Mouse (Mus musculus): ENCODE data around the gene Defb29. TPM values are rescaled to one million over a fixed set of nuclear protein-coding genes. Genes with fewer than 3 reads are reported as not detected.

The Defb29 gene
- not detected in 2 replicates for polyA plus RNA-seq (2015; fragmentation: Nextera tagmentation; extraction: Ambion mirVana)

- DNase-seq = no peak
- H3K4me2 ChIP-seq = no peak within 1 kb of the TSS
Measured at GRCm38 (mm10) chr2:152539944-152540710, at the start of gene Defb29. Defb29 (minus strand) TSS chr2:152540098.

GRCm38 (mm10) chr2:152589021-152589420 is 49.1 kb upstream of the Defb29 start:
- H3K4me2 ChIP-seq = no peak overlapping the region
- ATAC-seq (ENCODE audit: low read depth) = no peak
- no peak for DNase-seq
- WGBS (ENCODE audit: insufficient replicate concordance) = 53% methylated on average over 6 of the region's 6 CpGs
- no peaks in the 10 kb centered on the region for H3K4me1 ChIP-seq (replicated peaks)
- H3K36me3 ChIP-seq = no peaks in the 10 kb centered on the region
- no peaks in the 10 kb centered on the region for H3K9me3 ChIP-seq (replicated peaks)
- no peak overlapping the region for H3K27ac ChIP-seq
- no peak overlapping the region for H3K9ac ChIP-seq
- H3K27me3 ChIP-seq = no peaks in the 10 kb centered on the region
- H3K4me3 ChIP-seq (replicated peaks) = no peak overlapping the region

More at GRCm38 (mm10) chr2:152539944-152540710, at the start of gene Defb29:
- H3K9ac ChIP-seq = no peak within 1 kb of the TSS
- H3K4me1 ChIP-seq (replicated peaks) = no peaks in the 10 kb centered on the region
- H3K36me3 ChIP-seq = no peaks in the 10 kb centered on the region
- H3K27ac ChIP-seq = no peak within 1 kb of the TSS
- 46% methylated on average over 13 of the region's 13 CpGs for WGBS (ENCODE audit: insufficient replicate concordance)
- no peak for ATAC-seq (ENCODE audit: low read depth)
- no peaks in the 10 kb centered on the region for H3K27me3 ChIP-seq
- H3K4me3 ChIP-seq (replicated peaks) = no peak within 1 kb of the TSS
- H3K9me3 ChIP-seq (replicated peaks) = no peaks in the 10 kb centered on the region

GRCm38 (mm10) chr2:152588450-152588849 is 48.6 kb upstream of the Defb29 start:
- Histone ChIP-seq H3K27ac (no peak overlapping the region), H3K4me2 (no peak overlapping the region), H3K4me3 (replicated peaks) (no peak overlapping the region), H3K4me1 (replicated peaks) (no peaks in the 10 kb centered on the region), H3K9me3 (replicated peaks) (no peaks in the 10 kb centered on the region), H3K36me3 (no peaks in the 10 kb centered on the region), H3K27me3 (no peaks in the 10 kb centered on the region), H3K9ac (no peak overlapping the region)
- DNase-seq (no peak), ATAC-seq (ENCODE audit: low read depth) (no peak)
- 35% methylated on average over 2 of the region's 2 CpGs for WGBS (ENCODE audit: insufficient replicate concordance)

- no peaks in the 10 kb centered on the region for H3K9me3 ChIP-seq (replicated peaks)
- no peak overlapping the region for H3K4me2 ChIP-seq
- no peak overlapping the region for H3K9ac ChIP-seq
- no peaks in the 10 kb centered on the region for H3K36me3 ChIP-seq
- no peaks in the 10 kb centered on the region for H3K27me3 ChIP-seq
- WGBS (ENCODE audit: insufficient replicate concordance) = 55% methylated on average over 4 of the region's 4 CpGs
- no peaks in the 10 kb centered on the region for H3K4me1 ChIP-seq (replicated peaks)
- no peak overlapping the region for H3K4me3 ChIP-seq (replicated peaks)
- ATAC-seq (ENCODE audit: low read depth) = no peak
- DNase-seq = no peak
- no peak overlapping the region for H3K27ac ChIP-seq
Measured at GRCm38 (mm10) chr2:152586926-152587560, 47.1 kb upstream of the Defb29 start.

GRCm38 (mm10) chr2:152580612-152581011 is 40.7 kb upstream of the Defb29 start:
- no peaks in the 10 kb centered on the region for H3K27me3 ChIP-seq
- H3K9ac ChIP-seq = no peak overlapping the region
- no peak for DNase-seq
- H3K27ac ChIP-seq = no peak overlapping the region
- no peaks in the 10 kb centered on the region for H3K36me3 ChIP-seq
- WGBS (ENCODE audit: insufficient replicate concordance) = 59% methylated on average over 11 of the region's 11 CpGs
- ATAC-seq (ENCODE audit: low read depth) = no peak
- H3K4me3 ChIP-seq (replicated peaks) = no peak overlapping the region
- H3K4me2 ChIP-seq = no peak overlapping the region
- H3K4me1 ChIP-seq (replicated peaks) = no peaks in the 10 kb centered on the region
- no peaks in the 10 kb centered on the region for H3K9me3 ChIP-seq (replicated peaks)

GRCm38 (mm10) chr2:152580107-152580506 is 40.2 kb upstream of the Defb29 start, which contains the start of gene Defb19:
Defb19 (minus strand) TSS chr2:152580312.
- WGBS (ENCODE audit: insufficient replicate concordance) = 55% methylated on average over 7 of the region's 7 CpGs

GRCm38 (mm10) chr2:152573484-152573883 is 33.6 kb upstream of the Defb29 start:
- ATAC-seq (ENCODE audit: low read depth) (no peak), DNase-seq (no peak)
- Histone ChIP-seq H3K4me1 (replicated peaks) (no peaks in the 10 kb centered on the region), H3K27ac (no peak overlapping the region), H3K36me3 (no peaks in the 10 kb centered on the region), H3K4me3 (replicated peaks) (no peak overlapping the region), H3K4me2 (no peak overlapping the region), H3K9me3 (replicated peaks) (no peaks in the 10 kb centered on the region), H3K27me3 (no peaks in the 10 kb centered on the region), H3K9ac (no peak overlapping the region)
- 68% methylated on average over 8 of the region's 8 CpGs for WGBS (ENCODE audit: insufficient replicate concordance)

More at GRCm38 (mm10) chr2:152580107-152580506, 40.2 kb upstream of the Defb29 start, which contains the start of gene Defb19:
- ATAC-seq (ENCODE audit: low read depth) (no peak), DNase-seq (no peak)
- Histone ChIP-seq H3K4me1 (replicated peaks) (no peaks in the 10 kb centered on the region), H3K4me3 (replicated peaks) (no peak within 1 kb of the TSS), H3K36me3 (no peaks in the 10 kb centered on the region), H3K27ac (no peak within 1 kb of the TSS), H3K9ac (no peak within 1 kb of the TSS), H3K9me3 (replicated peaks) (no peaks in the 10 kb centered on the region), H3K27me3 (no peaks in the 10 kb centered on the region), H3K4me2 (no peak within 1 kb of the TSS)

GRCm38 (mm10) chr2:152572114-152572794 is 32.4 kb upstream of the Defb29 start, which contains the start of gene Defb21:
Defb21 (plus strand) TSS chr2:152572744.
- ATAC-seq (ENCODE audit: low read depth) (no peak), DNase-seq (no peak)
- no peak within 1 kb of the TSS for H3K4me2 ChIP-seq
- no peaks in the 10 kb centered on the region for H3K36me3 ChIP-seq
- H3K27ac ChIP-seq = no peak within 1 kb of the TSS
- no peaks in the 10 kb centered on the region for H3K4me1 ChIP-seq (replicated peaks)
- WGBS (ENCODE audit: insufficient replicate concordance) = 45% methylated on average over 11 of the region's 11 CpGs
- no peaks in the 10 kb centered on the region for H3K9me3 ChIP-seq (replicated peaks)
- H3K9ac ChIP-seq = no peak within 1 kb of the TSS
- no peaks in the 10 kb centered on the region for H3K27me3 ChIP-seq
- H3K4me3 ChIP-seq (replicated peaks) = no peak within 1 kb of the TSS

- H3K4me3 ChIP-seq (replicated peaks) = no peak overlapping the region
- H3K27me3 ChIP-seq = no peaks in the 10 kb centered on the region
- ATAC-seq (ENCODE audit: low read depth) = no peak
- H3K9ac ChIP-seq = no peak overlapping the region
- no peak overlapping the region for H3K27ac ChIP-seq
- no peaks in the 10 kb centered on the region for H3K36me3 ChIP-seq
- 45% methylated on average over 6 of the region's 6 CpGs for WGBS (ENCODE audit: insufficient replicate concordance)
- H3K4me1 ChIP-seq (replicated peaks) = no peaks in the 10 kb centered on the region
- no peaks in the 10 kb centered on the region for H3K9me3 ChIP-seq (replicated peaks)
- DNase-seq = no peak
- no peak overlapping the region for H3K4me2 ChIP-seq
Measured at GRCm38 (mm10) chr2:152570313-152570712, 30.4 kb upstream of the Defb29 start.

GRCm38 (mm10) chr2:152569881-152570280 is 30.0 kb upstream of the Defb29 start:
- H3K27me3 ChIP-seq = no peaks in the 10 kb centered on the region
- 60% methylated on average over 4 of the region's 4 CpGs for WGBS (ENCODE audit: insufficient replicate concordance)
- H3K4me2 ChIP-seq = no peak overlapping the region
- H3K36me3 ChIP-seq = no peaks in the 10 kb centered on the region
- no peak for DNase-seq
- no peak overlapping the region for H3K4me3 ChIP-seq (replicated peaks)
- H3K9ac ChIP-seq = no peak overlapping the region
- H3K27ac ChIP-seq = no peak overlapping the region
- H3K4me1 ChIP-seq (replicated peaks) = no peaks in the 10 kb centered on the region
- H3K9me3 ChIP-seq (replicated peaks) = no peaks in the 10 kb centered on the region
- ATAC-seq (ENCODE audit: low read depth) = no peak

GRCm38 (mm10) chr2:152569038-152569437 is 29.1 kb upstream of the Defb29 start, which contains the start of gene Gm17416:
Gm17416 (plus strand) TSS chr2:152569338.
- H3K9me3 ChIP-seq (replicated peaks) = no peaks in the 10 kb centered on the region
- H3K4me3 ChIP-seq (replicated peaks) = no peak within 1 kb of the TSS
- no peak within 1 kb of the TSS for H3K4me2 ChIP-seq
- H3K9ac ChIP-seq = no peak within 1 kb of the TSS
- no peak within 1 kb of the TSS for H3K27ac ChIP-seq
- no peaks in the 10 kb centered on the region for H3K27me3 ChIP-seq
- no peaks in the 10 kb centered on the region for H3K4me1 ChIP-seq (replicated peaks)
- WGBS (ENCODE audit: insufficient replicate concordance) = 70% methylated on average over 5 of the region's 5 CpGs
- DNase-seq (no peak), ATAC-seq (ENCODE audit: low read depth) (no peak)
- H3K36me3 ChIP-seq = no peaks in the 10 kb centered on the region
